Mouse (Mus musculus) forebrain, postnatal 0 days (tissue): ENCODE measurements at regions not wholly inside any gene's neighbourhood (a gene's known extent, or its start where the extent isn't known, plus 50 kb on each side); places are given as distances from the start of the nearest gene placed in this dataset.

ENCODE experiments used
- ATAC-seq: fragments of 200-750 bp; cut with Nextera tagmentation; 2 replicates; pipeline ENCODE4 v1.8.0; 2017; ENCODE audit warnings: mild to moderate bottlenecking, moderate library complexity
- DNase-seq: peaks from one replicate; pipeline ENCODE4 v3.0.0-alpha.2; 2015
- H3K27ac ChIP-seq: fragments of 300-500 bp; sonication (generic); 2 replicates; pipeline ENCODE4 v1.5.1; 2014; ENCODE audit warnings: low read depth, mild to moderate bottlenecking, antibody characterized with exemption, low read length, moderate library complexity, mixed read lengths
- H3K27me3 ChIP-seq: fragments of 300-500 bp; sonication (generic); 2 replicates; pipeline ENCODE4 v1.6.1; 2014; ENCODE audit warnings: mild to moderate bottlenecking, low read length, mixed read lengths; ENCODE audit not compliant: insufficient read depth
- H3K36me3 ChIP-seq: fragments of 300-500 bp; sonication (generic); 2 replicates; pipeline ENCODE4 v1.6.1; 2014; ENCODE audit warnings: mild to moderate bottlenecking, moderate library complexity; ENCODE audit not compliant: insufficient read depth
- H3K4me1 ChIP-seq: fragments of 300-500 bp; sonication (generic); 2 replicates; pipeline ENCODE4 v1.6.1; 2014; ENCODE audit warnings: antibody characterized with exemption; ENCODE audit not compliant: insufficient read depth
- H3K4me2 ChIP-seq: fragments of 300-500 bp; sonication (generic); 2 replicates; pipeline ENCODE4 v1.6.1; 2014; ENCODE audit warnings: low read depth, mild to moderate bottlenecking, moderate library complexity
- H3K4me3 ChIP-seq: fragments of 300-500 bp; sonication (generic); 2 replicates; pipeline ENCODE4 v1.5.1; 2014; ENCODE audit warnings: low read depth, low read length, mixed read lengths
- H3K9ac ChIP-seq: fragments of 300-500 bp; sonication (generic); 2 replicates; pipeline ENCODE4 v1.6.1; 2014; ENCODE audit warnings: mild to moderate bottlenecking
- H3K9me3 ChIP-seq: fragments of 300-500 bp; sonication (generic); 2 replicates; pipeline ENCODE4 v1.6.1; 2016; ENCODE audit warnings: low read length
- CTCF ChIP-seq: sonication (generic); IDR thresholded peaks from 2 replicates; pipeline ENCODE4 v1.5.1; 2016; ENCODE audit warnings: antibody characterized with exemption, control low read depth, low read depth
- WGBS: fragments of 180-500 bp; shearing (Covaris S2); extraction: QIAGEN DNeasy Blood & Tissue Kit; methylation state at CpG from one replicate; pipeline ENCODE4 v1.1.7; 2014; 5-methylcytosine and 5-hydroxymethylcytosine counted together

DNA sequence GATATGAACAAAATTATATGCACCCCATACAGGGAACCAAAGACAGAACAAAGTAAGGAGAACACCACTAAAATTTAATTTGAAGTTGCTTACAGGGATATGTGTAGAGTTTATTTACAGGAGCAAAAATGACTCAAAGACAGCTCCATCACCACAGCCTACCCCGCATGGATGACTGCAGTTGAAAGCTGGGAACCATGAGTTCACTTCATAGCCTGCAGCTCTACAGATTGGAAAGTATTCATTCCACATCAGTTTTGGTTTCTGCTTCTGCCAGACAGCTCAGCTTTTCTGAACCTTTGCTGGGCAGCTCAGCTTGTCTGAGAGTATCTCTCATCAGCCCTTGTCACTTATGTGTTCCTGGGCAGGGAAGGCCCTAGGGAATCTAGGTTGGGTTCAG is 160.6 kb upstream of the Sema3d start:
- no peaks in the 10 kb centered on the region for H3K4me1 ChIP-seq
- TF ChIP-seq CTCF = no peak
- H3K4me2 ChIP-seq = no peak overlapping the region
- H3K4me3 ChIP-seq = no peak overlapping the region
- no peaks in the 10 kb centered on the region for H3K27me3 ChIP-seq
- DNase-seq (no peak), ATAC-seq (no peak)
- H3K9me3 ChIP-seq = no peaks in the 10 kb centered on the region
- 85% methylated on average over 1 of the region's 1 CpGs for WGBS
- H3K36me3 ChIP-seq = no peaks in the 10 kb centered on the region
- H3K9ac ChIP-seq = no peak overlapping the region
- no peak overlapping the region for H3K27ac ChIP-seq

DNA sequence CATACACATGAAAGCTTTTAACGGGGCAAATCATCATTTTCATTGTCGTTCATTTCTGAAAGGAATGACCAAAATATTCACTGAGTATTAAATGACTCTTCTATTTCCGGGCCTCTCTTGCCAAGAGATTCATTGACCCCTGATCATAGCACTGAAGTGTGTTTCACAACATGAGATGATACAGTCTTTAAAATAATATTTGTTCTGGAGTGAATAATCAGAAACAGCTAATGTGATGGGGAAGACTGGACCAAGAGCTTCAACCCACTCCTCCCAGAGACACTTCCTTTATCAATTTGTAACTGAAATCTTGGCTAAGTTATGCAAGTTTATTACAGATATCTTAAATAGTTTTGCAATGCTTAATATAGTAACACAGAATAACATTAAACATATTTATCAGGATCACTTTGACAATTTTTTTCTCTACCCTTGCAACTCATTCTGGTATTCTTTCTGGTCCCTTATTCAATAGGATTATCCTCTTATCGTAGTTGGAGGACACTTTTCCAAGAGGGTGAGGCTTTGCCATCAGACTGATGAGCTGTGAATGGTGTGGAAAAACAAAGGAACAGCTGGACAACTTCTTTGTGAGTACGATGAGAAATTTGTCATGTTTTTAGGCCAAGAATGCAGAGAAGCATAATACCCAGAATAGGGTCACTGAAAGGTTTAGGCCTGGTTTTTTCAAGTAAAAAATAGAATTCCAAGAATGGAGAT is 149.6 kb upstream of the Sema3d start:
- DNase-seq (no peak), ATAC-seq (no peak)
- H3K4me2 ChIP-seq = no peak overlapping the region
- no peak overlapping the region for H3K27ac ChIP-seq
- H3K4me1 ChIP-seq = no peaks in the 10 kb centered on the region
- no peaks in the 10 kb centered on the region for H3K36me3 ChIP-seq
- no peaks in the 10 kb centered on the region for H3K27me3 ChIP-seq
- no peaks in the 10 kb centered on the region for H3K9me3 ChIP-seq
- no peak overlapping the region for H3K9ac ChIP-seq
- TF ChIP-seq CTCF = no peak
- no peak overlapping the region for H3K4me3 ChIP-seq
- 64% methylated on average over 5 of the region's 5 CpGs for WGBS

DNA sequence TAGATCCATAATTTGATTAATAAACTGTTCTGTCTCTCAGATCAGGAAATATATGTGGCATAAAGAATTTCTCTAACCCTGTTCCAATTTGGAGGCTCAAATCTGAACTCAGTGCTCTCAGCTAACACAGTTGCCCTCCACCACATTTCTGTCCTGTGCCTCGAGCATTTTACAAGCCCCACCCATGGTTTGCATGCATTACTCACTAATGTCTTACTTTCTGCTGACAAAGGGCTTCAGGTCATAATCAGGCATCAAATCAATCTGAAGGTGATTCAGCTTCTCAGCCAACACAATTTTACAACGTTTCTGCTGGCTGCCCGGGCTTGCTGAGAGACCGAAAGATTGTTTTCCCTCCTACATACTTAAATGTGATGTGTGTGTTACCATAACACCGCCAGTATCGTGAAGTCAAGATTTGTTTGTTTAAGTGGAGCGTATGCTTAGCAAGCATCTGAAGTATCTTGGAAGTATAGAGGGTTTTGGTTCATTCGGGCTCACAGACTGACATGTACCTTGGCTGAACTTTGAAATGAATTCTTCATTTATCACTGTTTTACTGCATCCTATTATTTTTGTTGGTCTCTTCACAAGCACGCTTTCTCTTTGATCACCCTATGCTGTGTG is 139.9 kb upstream of the Sema3d start:
- TF ChIP-seq CTCF = no peak
- Histone ChIP-seq H3K9me3 (no peaks in the 10 kb centered on the region), H3K9ac (no peak overlapping the region), H3K27me3 (no peaks in the 10 kb centered on the region), H3K27ac (no peak overlapping the region), H3K4me3 (no peak overlapping the region), H3K4me2 (no peak overlapping the region), H3K36me3 (no peaks in the 10 kb centered on the region), H3K4me1 (no peaks in the 10 kb centered on the region)
- ATAC-seq (no peak), DNase-seq (no peak)
- WGBS = 81% methylated on average over 9 of the region's 9 CpGs

DNA sequence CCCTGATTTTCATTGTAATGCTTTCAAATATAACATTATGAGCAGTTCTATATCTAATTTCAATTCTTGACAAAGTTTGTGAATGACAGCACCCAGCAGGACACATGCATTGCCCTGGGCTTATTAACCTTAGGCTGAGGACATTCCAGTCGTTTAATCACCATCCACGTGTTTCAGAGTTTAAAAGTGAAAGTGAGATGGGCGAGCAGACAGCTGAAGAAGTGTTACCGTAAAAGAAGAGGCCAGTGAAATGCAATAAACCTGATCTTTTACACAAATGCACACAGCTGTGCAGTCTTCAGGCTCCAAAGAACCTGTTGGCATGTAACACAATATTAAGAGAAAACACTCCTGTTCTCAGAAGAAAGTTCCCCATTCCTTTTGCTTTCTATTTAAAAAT is 89.5 kb upstream of the Sema3d start:
- Histone ChIP-seq H3K27ac (no peak overlapping the region), H3K36me3 (no peaks in the 10 kb centered on the region), H3K4me1 (no peaks in the 10 kb centered on the region), H3K27me3 (no peaks in the 10 kb centered on the region), H3K9me3 (no peaks in the 10 kb centered on the region), H3K9ac (no peak overlapping the region), H3K4me2 (no peak overlapping the region), H3K4me3 (no peak overlapping the region)
- WGBS = 36% methylated on average over 4 of the region's 4 CpGs
- DNase-seq = no peak
- no peak for TF ChIP-seq CTCF
- no peak for ATAC-seq

DNA sequence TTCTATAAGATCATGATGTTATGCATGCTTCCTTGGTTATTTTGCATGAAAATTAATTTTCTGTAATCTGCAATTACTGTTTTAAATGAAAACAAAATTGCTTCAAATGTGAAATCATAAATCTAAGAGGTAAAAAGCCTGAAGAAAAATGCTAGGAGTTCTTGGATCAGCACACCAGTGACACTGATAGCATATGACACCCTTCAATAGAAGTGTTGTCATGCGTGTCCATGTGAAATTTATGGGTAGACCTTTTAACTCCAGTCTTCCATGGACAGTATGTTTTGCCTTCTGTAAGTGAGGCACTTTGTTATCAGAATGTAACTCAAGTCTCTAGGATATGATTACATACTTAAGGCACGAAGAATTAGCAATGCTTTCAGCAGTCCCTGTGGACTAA is 85.9 kb upstream of the Sema3d start:
- Histone ChIP-seq H3K9me3 (no peaks in the 10 kb centered on the region), H3K4me3 (no peak overlapping the region), H3K4me2 (no peak overlapping the region), H3K27ac (no peak overlapping the region), H3K27me3 (no peaks in the 10 kb centered on the region), H3K36me3 (no peaks in the 10 kb centered on the region), H3K9ac (no peak overlapping the region), H3K4me1 (no peaks in the 10 kb centered on the region)
- no peak for ATAC-seq
- no peak for TF ChIP-seq CTCF
- 92% methylated on average over 2 of the region's 2 CpGs for WGBS
- no peak for DNase-seq

DNA sequence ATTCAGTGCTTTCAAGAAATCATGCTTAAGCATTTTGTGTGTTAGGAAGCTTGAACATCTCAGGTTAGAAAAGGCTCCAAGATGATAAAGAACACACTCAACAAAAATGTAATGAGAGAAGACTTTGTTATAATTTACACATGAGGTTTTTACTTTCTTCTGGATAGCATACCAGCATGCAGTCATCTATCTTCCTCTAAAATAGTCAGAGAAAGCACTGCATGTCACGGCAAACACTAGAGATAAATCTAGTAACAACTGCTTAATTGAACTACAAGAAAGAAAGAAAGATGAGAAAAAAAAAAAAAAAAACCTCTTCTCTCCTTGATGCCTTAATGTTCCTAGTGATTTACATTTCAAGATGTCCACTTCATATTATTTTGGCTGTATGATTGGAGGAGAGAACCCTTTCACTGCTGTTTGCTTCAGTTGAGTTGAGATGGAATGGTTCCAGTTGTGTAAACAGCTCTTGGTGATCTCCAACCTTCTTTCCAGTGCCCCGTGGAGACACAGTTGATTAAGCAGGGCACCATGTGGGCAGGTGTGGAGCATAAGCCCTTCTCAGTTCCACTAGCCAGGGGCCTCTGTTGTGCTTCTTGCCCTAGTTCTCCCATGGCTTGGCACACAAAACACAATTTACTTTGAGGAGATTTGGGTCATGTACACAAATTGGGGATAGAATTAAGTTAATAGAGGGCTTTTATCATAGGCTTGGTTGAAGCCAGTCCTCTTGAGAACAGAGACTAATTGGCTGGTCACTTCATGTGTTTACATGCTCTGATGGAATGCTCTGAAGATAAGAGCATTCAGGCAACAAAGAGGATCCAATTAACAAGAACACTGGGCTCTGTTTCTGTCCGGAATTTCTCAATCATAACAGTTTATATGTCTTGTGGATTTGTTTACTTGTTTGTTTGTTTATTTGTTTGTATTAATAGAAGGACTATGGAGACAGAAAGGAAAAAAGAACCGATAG is 81.1 kb upstream of the Sema3d start:
- no peaks in the 10 kb centered on the region for H3K27me3 ChIP-seq
- H3K27ac ChIP-seq = no peak overlapping the region
- H3K9ac ChIP-seq = no peak overlapping the region
- H3K4me3 ChIP-seq = no peak overlapping the region
- no peak for DNase-seq
- H3K4me2 ChIP-seq = no peak overlapping the region
- no peak for ATAC-seq
- WGBS = 43% methylated on average over 4 of the region's 4 CpGs
- no peaks in the 10 kb centered on the region for H3K36me3 ChIP-seq
- no peaks in the 10 kb centered on the region for H3K4me1 ChIP-seq
- TF ChIP-seq CTCF = no peak
- H3K9me3 ChIP-seq = no peaks in the 10 kb centered on the region

DNA sequence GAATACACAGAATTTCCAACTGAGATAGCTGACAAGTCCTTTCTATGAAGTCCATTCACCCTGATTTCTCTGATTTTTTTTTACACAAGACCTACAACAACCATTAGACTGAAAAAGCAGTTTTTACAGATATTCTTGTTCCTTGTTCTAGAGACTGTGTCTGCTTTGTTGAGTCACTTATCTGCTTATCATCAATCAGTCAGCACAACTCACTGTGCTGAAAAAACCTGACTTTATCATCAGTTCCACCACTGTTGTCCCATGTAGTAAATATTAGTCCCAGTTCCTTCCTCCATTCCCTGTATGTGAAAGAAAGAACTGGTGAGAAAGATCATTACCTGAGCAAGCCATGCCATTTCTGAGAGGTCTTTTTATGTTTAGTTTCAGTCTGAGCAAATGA is 73.8 kb upstream of the Sema3d start:
- Histone ChIP-seq H3K9ac (no peak overlapping the region), H3K4me3 (no peak overlapping the region), H3K9me3 (no peaks in the 10 kb centered on the region), H3K27ac (no peak overlapping the region), H3K27me3 (no peaks in the 10 kb centered on the region), H3K4me2 (no peak overlapping the region), H3K36me3 (no peaks in the 10 kb centered on the region), H3K4me1 (no peaks in the 10 kb centered on the region)
- ATAC-seq = no peak
- no peak for TF ChIP-seq CTCF
- no peak for DNase-seq
